Mouse (Mus musculus): ENCODE data around the gene Haus3. TPM values are rescaled to one million over a fixed set of nuclear protein-coding genes. Genes with fewer than 3 reads are reported as not detected.

The Haus3 gene
- polyA plus RNA-seq, 1 experiment = 2.3 TPM

GRCm38 (mm10) chr5:34169954-34170353, 627 bp upstream of the Haus3 start:
- H3K4me1 ChIP-seq (ENCODE audit: control insufficient read depth, insufficient read depth, low read length) = peaks cover 6% of the 10 kb centered on the region
- TF ChIP-seq POLR2A (IDR thresholded peaks at IDR 0.05; ENCODE audit: control insufficient read depth, low read depth, low read length) = no peak
- TF ChIP-seq CTCF (IDR thresholded peaks at IDR 0.05; ENCODE audit: control insufficient read depth, insufficient read depth, insufficient replicate concordance, low read depth, low read length) = no peak
- no peaks in the 10 kb centered on the region for H3K27me3 ChIP-seq (ENCODE audit: control insufficient read depth, insufficient read depth, low read length)
- H3K4me3 ChIP-seq (ENCODE audit: control insufficient read depth, low read depth, low read length) = peak overlapping the region; percentile 98
- peak overlapping the region; percentile 93 for H3K27ac ChIP-seq (ENCODE audit: control insufficient read depth, insufficient read depth, low read depth, low read length)
- H3K36me3 ChIP-seq (ENCODE audit: control insufficient read depth, insufficient read depth, low read length) = no peaks in the 10 kb centered on the region

DNA sequence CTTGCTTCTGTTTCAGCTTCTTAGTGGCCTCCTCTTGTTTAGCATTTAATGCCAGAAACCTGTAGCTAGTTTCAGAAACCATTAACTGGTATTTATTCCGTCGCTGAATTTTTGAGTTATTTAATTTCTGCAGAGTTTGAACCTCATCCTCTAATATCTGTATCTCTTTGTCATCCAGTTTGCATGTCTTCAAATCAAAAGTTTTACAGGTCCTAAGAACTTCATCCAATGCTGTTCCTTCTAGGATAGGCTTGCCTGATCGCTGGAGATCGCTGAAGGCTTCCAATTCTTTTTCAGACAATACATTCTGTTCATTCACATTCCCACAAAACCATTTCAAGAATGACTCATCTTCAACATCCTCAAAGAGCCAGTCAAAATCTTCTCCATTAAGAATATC, 1.5 kb downstream of the Haus3 start:
- TF ChIP-seq POLR2A (IDR thresholded peaks at IDR 0.05; ENCODE audit: control insufficient read depth, low read depth, low read length) (no peak), CTCF (IDR thresholded peaks at IDR 0.05; ENCODE audit: control insufficient read depth, insufficient read depth, insufficient replicate concordance, low read depth, low read length) (no peak)
- Histone ChIP-seq H3K27ac (ENCODE audit: control insufficient read depth, insufficient read depth, low read depth, low read length) (no peak overlapping the region), H3K27me3 (ENCODE audit: control insufficient read depth, insufficient read depth, low read length) (no peaks in the 10 kb centered on the region), H3K4me1 (ENCODE audit: control insufficient read depth, insufficient read depth, low read length) (peaks cover 6% of the 10 kb centered on the region), H3K36me3 (ENCODE audit: control insufficient read depth, insufficient read depth, low read length) (no peaks in the 10 kb centered on the region; the same call in 1 of the 2 replicates), H3K4me3 (ENCODE audit: control insufficient read depth, low read depth, low read length) (no peak overlapping the region)

GRCm38 (mm10) chr5:34165793-34166192, 3.5 kb downstream of the Haus3 start:
- H3K27ac ChIP-seq (ENCODE audit: control insufficient read depth, insufficient read depth, low read depth, low read length) = no peak overlapping the region
- H3K36me3 ChIP-seq (ENCODE audit: control insufficient read depth, insufficient read depth, low read length) = no peaks in the 10 kb centered on the region; the same call in 1 of the 2 replicates
- no peak for TF ChIP-seq CTCF (IDR thresholded peaks at IDR 0.05; ENCODE audit: control insufficient read depth, insufficient read depth, insufficient replicate concordance, low read depth, low read length)
- no peak for TF ChIP-seq POLR2A (IDR thresholded peaks at IDR 0.05; ENCODE audit: control insufficient read depth, low read depth, low read length)
- no peak overlapping the region for H3K4me3 ChIP-seq (ENCODE audit: control insufficient read depth, low read depth, low read length)
- peaks cover 2% of the 10 kb centered on the region for H3K4me1 ChIP-seq (ENCODE audit: control insufficient read depth, insufficient read depth, low read length)
- no peaks in the 10 kb centered on the region for H3K27me3 ChIP-seq (ENCODE audit: control insufficient read depth, insufficient read depth, low read length)

GRCm38 (mm10) chr5:34148476-34148875, 20.9 kb downstream of the Haus3 start:
- Histone ChIP-seq H3K4me3 (ENCODE audit: control insufficient read depth, low read depth, low read length) (no peak overlapping the region), H3K27me3 (ENCODE audit: control insufficient read depth, insufficient read depth, low read length) (no peaks in the 10 kb centered on the region), H3K36me3 (ENCODE audit: control insufficient read depth, insufficient read depth, low read length) (no peaks in the 10 kb centered on the region), H3K27ac (ENCODE audit: control insufficient read depth, insufficient read depth, low read depth, low read length) (no peak overlapping the region), H3K4me1 (ENCODE audit: control insufficient read depth, insufficient read depth, low read length) (no peaks in the 10 kb centered on the region)
- TF ChIP-seq CTCF (IDR thresholded peaks at IDR 0.05; ENCODE audit: control insufficient read depth, insufficient read depth, insufficient replicate concordance, low read depth, low read length) (no peak), POLR2A (IDR thresholded peaks at IDR 0.05; ENCODE audit: control insufficient read depth, low read depth, low read length) (no peak)

- Histone ChIP-seq H3K27me3 (ENCODE audit: control insufficient read depth, insufficient read depth, low read length) (no peaks in the 10 kb centered on the region), H3K27ac (ENCODE audit: control insufficient read depth, insufficient read depth, low read depth, low read length) (no peak overlapping the region), H3K4me1 (ENCODE audit: control insufficient read depth, insufficient read depth, low read length) (no peaks in the 10 kb centered on the region), H3K4me3 (ENCODE audit: control insufficient read depth, low read depth, low read length) (no peak overlapping the region), H3K36me3 (ENCODE audit: control insufficient read depth, insufficient read depth, low read length) (no peaks in the 10 kb centered on the region)
- TF ChIP-seq POLR2A (IDR thresholded peaks at IDR 0.05; ENCODE audit: control insufficient read depth, low read depth, low read length) (no peak), CTCF (IDR thresholded peaks at IDR 0.05; ENCODE audit: control insufficient read depth, insufficient read depth, insufficient replicate concordance, low read depth, low read length) (no peak)
Measured at GRCm38 (mm10) chr5:34147554-34147953, 21.8 kb downstream of the Haus3 start.

GRCm38 (mm10) chr5:34139751-34140150, 29.6 kb downstream of the Haus3 start:
- H3K27ac ChIP-seq (ENCODE audit: control insufficient read depth, insufficient read depth, low read depth, low read length) = no peak overlapping the region
- H3K27me3 ChIP-seq (ENCODE audit: control insufficient read depth, insufficient read depth, low read length) = no peaks in the 10 kb centered on the region
- no peaks in the 10 kb centered on the region for H3K4me1 ChIP-seq (ENCODE audit: control insufficient read depth, insufficient read depth, low read length)
- H3K4me3 ChIP-seq (ENCODE audit: control insufficient read depth, low read depth, low read length) = no peak overlapping the region
- no peaks in the 10 kb centered on the region for H3K36me3 ChIP-seq (ENCODE audit: control insufficient read depth, insufficient read depth, low read length)
- TF ChIP-seq CTCF (IDR thresholded peaks at IDR 0.05; ENCODE audit: control insufficient read depth, insufficient read depth, insufficient replicate concordance, low read depth, low read length) (peak; percentile 48; the same call in 1 of the 2 replicates), POLR2A (IDR thresholded peaks at IDR 0.05; ENCODE audit: control insufficient read depth, low read depth, low read length) (no peak)

DNA sequence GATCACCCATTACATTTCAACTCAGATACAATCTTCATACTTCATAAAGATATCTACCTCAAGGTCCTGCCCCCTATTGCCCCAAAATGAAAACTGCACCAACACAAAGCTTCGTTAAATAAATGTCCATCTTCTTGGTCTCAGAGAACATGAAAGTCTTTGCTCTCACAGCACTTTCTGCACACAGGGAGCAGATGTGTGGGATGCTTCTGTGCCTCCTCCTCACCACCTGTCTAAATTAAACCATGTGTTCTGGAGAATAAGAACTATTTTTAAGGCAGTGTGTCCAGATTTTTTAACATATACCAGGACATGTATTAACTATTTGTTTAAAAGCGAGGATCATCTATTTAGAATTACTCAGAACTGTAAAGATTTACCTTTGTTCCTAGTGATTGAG, 36.6 kb downstream of the Haus3 start:
- Histone ChIP-seq H3K4me1 (ENCODE audit: control insufficient read depth, insufficient read depth, low read length) (no peaks in the 10 kb centered on the region), H3K4me3 (ENCODE audit: control insufficient read depth, low read depth, low read length) (no peak overlapping the region), H3K27ac (ENCODE audit: control insufficient read depth, insufficient read depth, low read depth, low read length) (no peak overlapping the region), H3K36me3 (ENCODE audit: control insufficient read depth, insufficient read depth, low read length) (no peaks in the 10 kb centered on the region), H3K27me3 (ENCODE audit: control insufficient read depth, insufficient read depth, low read length) (no peaks in the 10 kb centered on the region)
- TF ChIP-seq CTCF (IDR thresholded peaks at IDR 0.05; ENCODE audit: control insufficient read depth, insufficient read depth, insufficient replicate concordance, low read depth, low read length) (no peak), POLR2A (IDR thresholded peaks at IDR 0.05; ENCODE audit: control insufficient read depth, low read depth, low read length) (no peak)

DNA sequence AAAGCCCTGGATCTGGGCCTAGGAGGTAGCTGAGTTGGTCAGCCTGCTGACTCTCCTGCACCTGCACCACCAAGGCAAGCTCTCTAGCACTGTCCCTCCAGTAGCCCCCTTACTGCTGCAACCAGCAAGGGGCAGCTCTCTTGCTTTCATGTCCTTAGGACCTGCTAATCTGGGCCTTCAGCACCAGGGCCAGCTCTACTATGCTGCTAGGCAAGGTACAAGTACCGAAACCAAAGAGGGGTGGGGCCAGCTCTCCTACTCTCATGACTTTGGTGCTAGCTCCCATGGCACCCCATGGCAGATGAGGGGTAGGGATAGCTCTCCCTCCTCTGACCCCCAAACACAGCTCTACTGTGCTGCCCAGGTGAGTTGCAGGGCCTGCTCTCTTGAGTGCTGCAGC, 45.2 kb downstream of the Haus3 start:
- no peaks in the 10 kb centered on the region for H3K4me1 ChIP-seq (ENCODE audit: control insufficient read depth, insufficient read depth, low read length)
- no peak overlapping the region for H3K27ac ChIP-seq (ENCODE audit: control insufficient read depth, insufficient read depth, low read depth, low read length)
- H3K4me3 ChIP-seq (ENCODE audit: control insufficient read depth, low read depth, low read length) = no peak overlapping the region
- H3K36me3 ChIP-seq (ENCODE audit: control insufficient read depth, insufficient read depth, low read length) = no peaks in the 10 kb centered on the region
- no peaks in the 10 kb centered on the region for H3K27me3 ChIP-seq (ENCODE audit: control insufficient read depth, insufficient read depth, low read length)
- TF ChIP-seq POLR2A (IDR thresholded peaks at IDR 0.05; ENCODE audit: control insufficient read depth, low read depth, low read length) = no peak
